Mouse (Mus musculus) limb, embryonic 12.5 days (tissue): Measurements from ENCODE around the gene Shmt1. TPM values are rescaled to one million over a fixed set of nuclear protein-coding genes. Genes with fewer than 3 reads are reported as not detected.

ENCODE experiments used
- ATAC-seq: fragments of 200-750 bp; cut with Nextera tagmentation; 2 replicates; pipeline ENCODE4 v1.8.0; 2017; ENCODE audit warnings: low read depth, moderate TSS enrichment; ENCODE audit not compliant: insufficient number of reproducible peaks, insufficient read depth, low FRiP score, low TSS enrichment
- H3K27ac ChIP-seq: fragments of 300-500 bp; sonication (generic); 2 replicates; pipeline ENCODE4 v1.5.1; 2016; ENCODE audit warnings: mild to moderate bottlenecking, moderate library complexity
- H3K27me3 ChIP-seq: fragments of 300-500 bp; sonication (generic); 2 replicates; pipeline ENCODE4 v1.6.1; 2016; ENCODE audit warnings: mild to moderate bottlenecking, moderate library complexity
- H3K36me3 ChIP-seq: fragments of 300-500 bp; sonication (generic); 2 replicates; pipeline ENCODE4 v1.6.1; 2016; ENCODE audit warnings: mild to moderate bottlenecking, moderate library complexity
- H3K4me1 ChIP-seq: fragments of 300-500 bp; sonication (generic); replicated peaks from 2 replicates; pipeline ENCODE4 v1.6.1; 2016
- H3K4me2 ChIP-seq: fragments of 300-500 bp; sonication (generic); 2 replicates; pipeline ENCODE4 v1.6.1; 2016; ENCODE audit warnings: mild to moderate bottlenecking, moderate library complexity
- H3K4me3 ChIP-seq: fragments of 300-500 bp; sonication (generic); replicated peaks from 2 replicates; pipeline ENCODE4 v1.5.1; 2016; ENCODE audit warnings: mild to moderate bottlenecking
- H3K9ac ChIP-seq: fragments of 300-500 bp; sonication (generic); replicated peaks from 2 replicates; pipeline ENCODE4 v1.6.1; 2016; ENCODE audit warnings: mild to moderate bottlenecking, moderate library complexity
- H3K9me3 ChIP-seq: fragments of 300-500 bp; sonication (generic); 2 replicates; pipeline ENCODE4 v1.6.1; 2016; ENCODE audit warnings: mild to moderate bottlenecking, moderate library complexity
- WGBS: fragments of 180-500 bp; shearing (Covaris S2); methylation state at CpG from one replicate; pipeline ENCODE4 v1.1.7; 2016; 5-methylcytosine and 5-hydroxymethylcytosine counted together
- polyA plus RNA-seq: library from polyadenylated mRNA; unstranded; fragments of >200 nt; fragmentation: Nextera tagmentation; extraction: Ambion mirVana; gene quantifications from 2 replicates; pipeline ENCODE4 v1.2.1, GENCODE M21; 2016

Gene Shmt1
- polyA plus RNA-seq, 1 experiment from 2014 or later: 66.3 TPM

DNA sequence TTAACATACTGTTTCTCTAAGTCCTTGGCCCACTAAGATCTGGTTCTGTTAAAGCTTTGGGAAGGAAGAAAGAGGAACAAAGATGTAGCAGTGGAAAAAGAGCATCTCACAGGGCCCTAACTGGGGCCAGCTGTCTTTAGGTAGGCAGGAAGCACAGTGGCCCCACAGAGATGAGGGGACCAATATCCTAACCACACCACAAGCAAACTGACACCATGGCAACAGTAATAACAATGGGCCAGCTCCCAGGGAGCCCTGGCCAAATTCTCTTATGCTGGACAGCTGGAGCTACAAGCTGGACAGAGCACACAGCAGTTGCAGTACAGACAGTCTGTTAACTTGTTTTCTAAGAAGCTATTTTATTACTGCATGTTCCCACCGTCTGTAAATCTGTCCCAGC is 23.9 kb downstream of the Shmt1 start:
- Histone ChIP-seq H3K9me3 (no peaks in the 10 kb centered on the region), H3K4me1 (no peaks in the 10 kb centered on the region), H3K4me2 (no peak overlapping the region), H3K9ac (no peak overlapping the region), H3K27ac (no peak overlapping the region), H3K4me3 (no peak overlapping the region), H3K36me3 (peaks cover 93% of the 10 kb centered on the region), H3K27me3 (no peaks in the 10 kb centered on the region)
- WGBS: 50% methylated on average over 1 of the region's 1 CpGs
- no peak for ATAC-seq

DNA sequence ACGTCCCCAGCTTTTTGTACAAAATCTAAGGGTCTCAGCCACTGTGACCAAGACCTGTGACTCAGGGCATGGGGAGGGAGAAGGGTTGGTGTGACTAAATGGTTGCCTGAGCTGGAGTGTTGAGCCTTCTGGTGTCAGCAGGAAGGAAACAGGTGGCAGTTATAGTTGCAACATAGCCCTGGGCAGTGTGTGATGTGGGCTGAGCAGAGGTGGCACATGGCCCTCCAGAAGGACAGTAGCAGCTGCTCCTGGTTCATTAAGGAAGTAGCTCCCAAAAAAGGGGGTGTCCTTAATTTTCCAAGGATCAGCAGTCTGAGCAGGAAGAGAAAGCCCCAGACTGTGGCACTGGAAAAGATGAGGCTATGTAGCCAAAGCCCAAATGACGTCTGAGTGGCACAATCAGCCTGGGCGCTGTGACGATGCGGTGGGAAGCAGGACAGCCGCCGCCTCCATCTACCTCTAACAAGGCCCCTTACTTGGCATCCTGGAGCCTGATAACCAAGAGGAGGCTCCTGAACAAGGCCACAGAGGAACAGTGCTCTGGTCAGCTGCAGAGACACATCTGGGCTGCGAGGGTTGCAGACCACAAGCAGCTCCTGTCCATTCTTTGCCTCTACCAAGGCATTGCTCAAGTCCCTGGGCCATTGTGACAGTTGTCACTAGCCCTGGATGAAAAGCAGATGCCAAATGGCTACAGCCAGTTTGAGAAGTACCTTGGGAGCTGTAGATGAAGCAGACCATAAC is 27.2 kb downstream of the Shmt1 start:
- Histone ChIP-seq H3K27ac (no peak overlapping the region), H3K4me2 (no peak overlapping the region), H3K9me3 (no peaks in the 10 kb centered on the region), H3K4me3 (no peak overlapping the region), H3K27me3 (no peaks in the 10 kb centered on the region), H3K9ac (0 out of 2 replicates have a peak overlapping the region, but pooled peaks have one; percentile 18), H3K36me3 (peaks cover 95% of the 10 kb centered on the region), H3K4me1 (peaks cover 32% of the 10 kb centered on the region)
- no peak for ATAC-seq
- 91% methylated on average over 8 of the region's 8 CpGs for WGBS

DNA sequence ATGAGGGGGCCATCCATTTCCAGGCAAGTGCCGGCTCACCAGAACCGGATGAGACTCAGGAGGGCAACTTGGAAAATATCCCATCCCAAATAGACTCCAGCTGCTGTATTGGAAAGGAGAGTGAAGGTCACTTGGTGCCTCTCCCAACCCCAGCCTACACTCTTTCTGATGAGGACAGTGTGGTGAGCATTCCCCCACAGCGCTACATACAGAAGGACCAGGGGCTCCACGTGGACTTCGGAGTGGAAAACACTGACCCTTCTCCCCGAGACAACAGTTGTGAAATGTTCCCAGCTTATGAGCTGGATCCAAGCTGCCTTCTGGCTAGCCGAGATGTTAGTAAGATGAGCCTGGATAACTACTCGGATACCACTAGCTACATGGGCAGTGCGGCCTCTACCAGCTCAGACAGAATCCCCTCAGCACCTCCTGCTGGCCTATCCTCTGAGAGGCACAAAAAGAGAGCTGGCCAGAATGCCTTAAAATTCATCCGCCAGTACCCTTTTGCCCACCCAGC is 31.8 kb downstream of the Shmt1 start:
- 90% methylated on average over 10 of the region's 10 CpGs for WGBS
- H3K9me3 ChIP-seq: no peaks in the 10 kb centered on the region
- peaks cover 59% of the 10 kb centered on the region for H3K36me3 ChIP-seq
- ATAC-seq: no peak
- H3K4me3 ChIP-seq: peak overlapping the region; percentile 12; the same call in 1 of the 2 replicates
- peaks cover 63% of the 10 kb centered on the region for H3K4me1 ChIP-seq
- peak overlapping the region; percentile 19; the same call in 1 of the 2 replicates for H3K9ac ChIP-seq
- H3K27ac ChIP-seq: no peak overlapping the region
- H3K4me2 ChIP-seq: peak overlapping the region; percentile 49
- no peaks in the 10 kb centered on the region for H3K27me3 ChIP-seq

DNA sequence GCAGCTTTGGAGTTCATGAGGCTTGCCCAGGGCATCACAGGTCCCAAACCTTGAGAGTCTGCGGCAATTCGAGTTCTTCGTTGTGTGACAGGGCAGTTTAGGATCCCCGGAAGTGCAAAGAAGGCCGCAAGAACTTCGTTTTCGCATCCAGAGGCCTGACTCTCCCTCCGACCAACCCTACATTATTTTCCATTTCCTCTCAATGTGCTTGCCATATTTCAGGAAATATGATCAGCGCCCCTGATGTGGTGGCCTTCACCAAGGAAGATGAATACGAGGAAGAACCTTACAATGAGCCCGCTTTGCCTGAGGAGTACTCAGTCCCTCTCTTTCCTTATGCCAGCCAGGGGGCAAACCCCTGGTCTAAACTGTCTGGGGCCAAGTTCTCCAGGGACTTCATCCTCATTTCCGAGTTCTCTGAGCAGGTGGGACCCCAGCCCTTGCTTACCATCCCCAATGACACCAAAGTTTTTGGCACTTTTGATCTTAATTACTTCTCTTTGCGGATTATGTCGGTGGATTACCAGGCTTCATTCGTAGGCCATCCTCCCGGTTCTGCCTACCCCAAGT is 33.6 kb downstream of the Shmt1 start:
- Histone ChIP-seq H3K4me2 (peak overlapping the region; percentile 90), H3K9ac (peak overlapping the region; percentile 79), H3K27ac (peak overlapping the region; percentile 90; the same call in 1 of the 2 replicates), H3K4me1 (peaks cover 63% of the 10 kb centered on the region), H3K9me3 (no peaks in the 10 kb centered on the region), H3K36me3 (peaks cover 42% of the 10 kb centered on the region), H3K27me3 (no peaks in the 10 kb centered on the region), H3K4me3 (peak overlapping the region; percentile 87)
- ATAC-seq: no peak
- 27% methylated on average over 16 of the region's 16 CpGs for WGBS

DNA sequence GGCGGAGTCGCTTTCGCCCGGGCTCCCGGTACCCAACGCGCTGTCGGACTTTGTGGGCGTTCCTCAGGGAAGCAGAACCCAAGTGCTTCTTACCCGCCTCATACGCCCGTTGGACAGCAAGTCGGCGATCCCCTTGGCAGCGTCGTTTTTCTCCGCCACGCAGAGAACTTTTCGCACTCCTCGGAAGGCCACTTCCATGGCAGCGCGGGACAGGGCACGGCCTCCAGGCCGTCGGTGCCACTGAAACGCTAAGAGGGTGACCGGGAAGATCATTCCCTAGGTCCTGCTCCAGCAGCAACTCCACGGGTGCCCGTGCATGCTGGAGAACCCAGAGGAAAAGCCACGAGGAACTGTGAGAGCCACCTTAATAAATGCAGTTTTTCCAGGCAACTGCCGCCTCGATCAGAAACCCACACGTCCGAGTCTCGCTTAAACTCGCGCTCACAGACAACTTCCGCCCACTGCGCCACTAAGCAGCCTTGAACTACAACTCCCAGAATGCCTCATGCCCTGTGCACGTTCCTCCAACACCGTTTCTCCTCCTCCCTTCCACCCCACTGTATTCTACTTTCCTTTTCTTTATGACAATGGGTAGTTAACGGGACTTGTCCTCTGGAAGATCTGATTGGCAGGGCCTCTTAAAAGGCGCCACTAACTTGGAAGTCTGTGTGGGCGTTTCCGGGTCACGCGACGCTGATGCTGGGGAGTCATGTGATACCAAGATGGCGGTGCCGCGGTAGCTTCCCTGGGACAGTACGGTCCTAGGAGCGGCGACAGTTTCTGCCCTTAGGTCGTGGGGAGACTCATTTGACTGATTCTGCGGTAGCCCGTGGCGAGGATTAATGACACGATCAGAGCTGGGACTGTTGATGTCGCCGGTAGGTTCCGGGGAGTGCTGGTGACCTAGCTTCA is 34.4 kb downstream of the Shmt1 start, which contains the start of the genes Top3a and Smcr8:
Gene Top3a (minus strand): TSS at position 537 of the 912 bp plus-strand sequence.
Gene Smcr8 (plus strand): TSS at position 696 of the 912 bp plus-strand sequence.
- H3K9me3 ChIP-seq: no peaks in the 10 kb centered on the region
- ATAC-seq: peak; percentile 92
- H3K4me2 ChIP-seq: peak within 1 kb of the TSS; percentile 90
- peaks cover 58% of the 10 kb centered on the region for H3K4me1 ChIP-seq
- peak within 1 kb of the TSS; percentile 79 for H3K9ac ChIP-seq
- peak within 1 kb of the TSS; percentile 87 for H3K4me3 ChIP-seq
- peaks cover 34% of the 10 kb centered on the region for H3K36me3 ChIP-seq
- peak within 1 kb of the TSS; percentile 90 for H3K27ac ChIP-seq
- under 1% methylated on average over 62 of the region's 62 CpGs for WGBS
- H3K27me3 ChIP-seq: no peaks in the 10 kb centered on the region

DNA sequence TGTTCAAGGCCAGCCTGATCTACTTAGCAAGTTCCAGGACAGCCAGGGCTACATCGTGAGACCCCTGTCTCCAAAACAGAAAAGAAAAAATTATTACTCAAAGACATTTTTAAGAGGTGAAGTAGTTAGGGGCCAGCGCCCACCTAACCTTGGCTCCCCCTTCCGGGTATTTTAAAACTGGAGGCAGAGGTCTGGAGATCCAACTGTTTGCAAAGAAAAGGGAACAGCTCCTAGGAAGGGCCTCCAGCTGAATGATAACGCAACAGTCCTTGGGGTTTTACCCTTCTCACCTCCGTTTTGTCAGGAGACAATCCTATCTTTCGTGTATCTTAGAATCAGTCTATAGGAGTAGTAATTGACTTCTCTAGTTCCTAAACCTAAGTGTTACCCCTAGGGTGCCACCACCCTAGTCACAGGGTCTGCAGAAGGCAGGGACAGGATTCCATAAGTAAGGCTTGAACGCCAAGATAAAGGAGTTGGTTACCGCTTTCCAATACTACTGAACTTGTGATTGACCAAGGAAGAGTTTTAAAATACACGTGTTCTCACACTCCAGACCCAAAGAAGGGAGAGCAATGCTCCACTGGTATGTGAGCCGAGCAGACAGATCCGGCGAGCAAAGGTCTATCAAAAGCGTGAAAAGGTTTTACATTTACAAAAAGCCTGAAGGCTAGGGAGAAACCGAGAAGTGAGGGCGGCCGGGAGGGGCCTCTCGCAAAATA is 35.2 kb downstream of the Shmt1 start:
- H3K9me3 ChIP-seq: no peaks in the 10 kb centered on the region
- H3K27me3 ChIP-seq: no peaks in the 10 kb centered on the region
- peaks cover 28% of the 10 kb centered on the region for H3K36me3 ChIP-seq
- peaks cover 50% of the 10 kb centered on the region for H3K4me1 ChIP-seq
- ATAC-seq: 0 out of 2 replicates have a peak, but pooled peaks have one; percentile 29
- 5% methylated on average over 17 of the region's 17 CpGs for WGBS
- peak overlapping the region; percentile 79 for H3K9ac ChIP-seq
- H3K27ac ChIP-seq: peak overlapping the region; percentile 90; the same call in 1 of the 2 replicates
- H3K4me3 ChIP-seq: peak overlapping the region; percentile 87
- peak overlapping the region; percentile 90 for H3K4me2 ChIP-seq

DNA sequence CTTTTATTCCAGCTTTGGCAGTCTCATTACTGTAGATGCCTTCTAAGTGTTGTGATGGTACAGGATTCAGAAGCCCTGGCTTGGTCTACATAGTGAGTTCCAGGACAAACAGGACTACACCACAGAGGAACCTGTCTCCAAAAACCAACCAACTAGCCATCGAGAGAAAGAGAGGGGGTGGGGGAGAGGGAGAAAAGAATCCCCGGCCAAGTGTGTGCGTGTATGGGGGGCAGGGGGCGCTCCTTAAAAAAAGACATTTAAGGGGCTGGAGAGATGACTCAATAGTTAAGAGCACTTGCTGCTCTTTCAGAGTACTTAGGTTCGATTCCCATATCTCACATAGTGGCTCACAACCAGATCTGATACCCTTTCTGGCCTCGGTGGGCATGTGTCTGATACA is 35.9 kb downstream of the Shmt1 start:
- no peak overlapping the region for H3K27ac ChIP-seq
- peaks cover 43% of the 10 kb centered on the region for H3K4me1 ChIP-seq
- ATAC-seq: no peak
- H3K4me3 ChIP-seq: peak overlapping the region; percentile 87
- H3K27me3 ChIP-seq: no peaks in the 10 kb centered on the region
- H3K9me3 ChIP-seq: no peaks in the 10 kb centered on the region
- H3K36me3 ChIP-seq: peaks cover 21% of the 10 kb centered on the region
- WGBS: 63% methylated on average over 6 of the region's 6 CpGs
- peak overlapping the region; percentile 79; the same call in 1 of the 2 replicates for H3K9ac ChIP-seq
- H3K4me2 ChIP-seq: peak overlapping the region; percentile 90

DNA sequence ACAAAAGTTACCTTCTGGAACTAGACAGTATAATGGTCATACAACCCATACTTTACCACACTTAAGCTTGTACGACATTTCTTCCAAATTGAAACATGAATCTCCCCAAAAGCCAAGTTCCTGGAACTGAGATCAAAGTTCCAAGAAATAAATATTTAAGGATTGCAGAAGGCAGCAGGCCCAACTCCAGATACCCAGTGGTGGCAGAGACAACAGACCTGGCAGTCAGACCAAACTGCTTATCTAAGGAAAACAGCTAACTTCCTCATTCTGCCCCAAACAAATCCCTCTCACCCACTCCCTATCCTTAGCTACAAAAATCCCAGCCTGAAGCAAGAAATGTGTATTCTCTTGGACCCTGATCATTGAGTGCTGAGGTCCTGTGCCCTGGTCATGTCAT is 36.7 kb downstream of the Shmt1 start:
- WGBS: 97% methylated on average over 1 of the region's 1 CpGs
- Histone ChIP-seq H3K27ac (no peak overlapping the region), H3K9me3 (no peaks in the 10 kb centered on the region), H3K4me3 (no peak overlapping the region), H3K4me1 (peaks cover 36% of the 10 kb centered on the region), H3K9ac (no peak overlapping the region), H3K4me2 (peak overlapping the region; percentile 90), H3K36me3 (peaks cover 13% of the 10 kb centered on the region), H3K27me3 (no peaks in the 10 kb centered on the region)
- ATAC-seq: no peak

DNA sequence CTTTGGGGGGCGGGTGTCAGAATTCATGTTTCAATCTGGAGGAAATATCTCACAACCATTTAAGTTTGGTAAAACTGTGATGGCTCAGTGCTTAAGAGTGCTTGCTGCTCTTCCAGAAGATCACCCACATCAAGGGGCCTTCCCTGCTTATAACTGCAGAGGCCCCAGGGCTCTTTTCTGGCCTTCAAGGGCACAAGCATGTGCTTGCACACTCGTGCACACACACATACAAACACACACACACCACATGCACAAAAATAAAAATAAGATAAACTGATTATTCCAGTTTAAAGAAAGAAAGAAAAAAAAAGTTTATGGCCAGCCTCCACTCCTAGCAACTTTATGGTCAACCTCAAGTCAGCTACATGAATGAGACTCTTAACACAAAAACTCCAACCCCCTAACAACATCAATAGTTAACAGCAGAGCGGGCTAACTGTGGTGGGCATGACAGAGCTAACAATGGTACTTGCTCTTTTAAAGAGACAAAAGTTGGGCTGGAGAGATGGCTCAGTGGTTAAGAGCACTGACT is 37.3 kb downstream of the Shmt1 start:
- Histone ChIP-seq H3K36me3 (peaks cover 7% of the 10 kb centered on the region), H3K4me1 (peaks cover 29% of the 10 kb centered on the region), H3K4me2 (no peak overlapping the region), H3K9ac (no peak overlapping the region), H3K27ac (no peak overlapping the region), H3K27me3 (no peaks in the 10 kb centered on the region), H3K4me3 (no peak overlapping the region), H3K9me3 (no peaks in the 10 kb centered on the region)
- 92% methylated on average over 3 of the region's 3 CpGs for WGBS
- no peak for ATAC-seq

DNA sequence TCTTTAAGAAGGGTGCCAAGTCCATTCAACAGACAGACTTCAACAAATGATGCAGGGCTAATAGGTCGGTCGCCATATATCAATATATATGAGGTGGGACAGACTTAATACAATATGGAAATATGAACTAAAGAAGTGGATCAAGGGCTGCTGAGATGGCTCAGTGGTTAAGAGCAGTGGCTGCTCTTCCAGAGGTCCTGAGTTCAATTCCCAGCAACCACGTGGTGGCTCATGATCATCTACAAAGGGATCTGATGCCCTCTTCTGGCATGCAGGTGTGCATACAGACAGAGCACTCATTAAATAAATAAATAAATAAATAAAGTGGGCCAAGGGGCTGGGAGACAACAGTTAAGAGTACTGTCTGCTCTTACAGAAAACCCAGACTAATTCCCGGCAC is 39.4 kb downstream of the Shmt1 start:
- ATAC-seq: no peak
- peaks cover 16% of the 10 kb centered on the region for H3K4me1 ChIP-seq
- no peaks in the 10 kb centered on the region for H3K36me3 ChIP-seq
- H3K9me3 ChIP-seq: no peaks in the 10 kb centered on the region
- H3K4me2 ChIP-seq: no peak overlapping the region
- no peaks in the 10 kb centered on the region for H3K27me3 ChIP-seq
- no peak overlapping the region for H3K4me3 ChIP-seq
- H3K9ac ChIP-seq: no peak overlapping the region
- H3K27ac ChIP-seq: no peak overlapping the region
- WGBS: 81% methylated on average over 4 of the region's 4 CpGs
